Mouse (Mus musculus) intestine, embryonic 15.5 days (tissue): Measurements from ENCODE around the gene Etv3. TPM values are rescaled to one million over a fixed set of nuclear protein-coding genes. Genes with fewer than 3 reads are reported as not detected.
"Not testable (repeated sequence)": the region's sequence is repeated elsewhere in the genome, so short reads cannot be mapped to it uniquely, and the experiment has no call there.

ENCODE experiments used
- ATAC-seq: fragments of 200-750 bp; cut with Nextera tagmentation; 2 replicates; pipeline ENCODE4 v1.8.0; 2017; ENCODE audit warnings: moderate TSS enrichment, moderate library complexity
- H3K27ac ChIP-seq: fragments of 300-500 bp; sonication (generic); 2 replicates; pipeline ENCODE4 v1.5.1; 2015; ENCODE audit warnings: mild to moderate bottlenecking, inconsistent platforms
- H3K27me3 ChIP-seq: fragments of 300-500 bp; sonication (generic); replicated peaks from 2 replicates; pipeline ENCODE4 v1.6.1; 2015; ENCODE audit warnings: inconsistent platforms
- H3K36me3 ChIP-seq: fragments of 300-500 bp; sonication (generic); 2 replicates; pipeline ENCODE4 v1.6.1; 2015; ENCODE audit warnings: inconsistent platforms
- H3K4me1 ChIP-seq: fragments of 300-500 bp; sonication (generic); replicated peaks from 2 replicates; pipeline ENCODE4 v1.6.1; 2015; ENCODE audit warnings: inconsistent platforms
- H3K4me2 ChIP-seq: fragments of 300-500 bp; sonication (generic); replicated peaks from 2 replicates; pipeline ENCODE4 v1.6.1; 2015; ENCODE audit warnings: mild to moderate bottlenecking, inconsistent platforms
- H3K4me3 ChIP-seq: fragments of 300-500 bp; sonication (generic); replicated peaks from 2 replicates; pipeline ENCODE4 v1.5.1; 2015; ENCODE audit warnings: inconsistent platforms
- H3K9ac ChIP-seq: fragments of 300-500 bp; sonication (generic); 2 replicates; pipeline ENCODE4 v1.6.1; 2015; ENCODE audit warnings: inconsistent platforms
- H3K9me3 ChIP-seq: fragments of 300-500 bp; sonication (generic); 2 replicates; pipeline ENCODE4 v1.6.1; 2016; ENCODE audit warnings: inconsistent platforms
- WGBS: fragments of 180-500 bp; shearing (Covaris S2); methylation state at CpG from one replicate; pipeline ENCODE4 v1.1.7; 2015; 5-methylcytosine and 5-hydroxymethylcytosine counted together
- polyA plus RNA-seq: library from polyadenylated mRNA; unstranded; fragments of >200 nt; fragmentation: Nextera tagmentation; extraction: Ambion mirVana; gene quantifications from 2 replicates; pipeline ENCODE4 v1.2.1, GENCODE M21; 2015

The Etv3 gene
- polyA plus RNA-seq, result 12.5 and 13.1 TPM in 2 replicates

GRCm38 (mm10) chr3:87525043-87525836, at the start of gene Etv3:
Gene Etv3, plus strand, starts transcription at chr3:87525407.
- H3K4me2 ChIP-seq, result peak within 1 kb of the TSS; percentile 85
- peak within 1 kb of the TSS; percentile 99 for H3K9ac ChIP-seq
- peaks cover 12% of the 10 kb centered on the region; the same call in 1 of the 2 replicates for H3K36me3 ChIP-seq
- H3K27ac ChIP-seq, result peak within 1 kb of the TSS; percentile 89
- H3K9me3 ChIP-seq, result no peaks in the 10 kb centered on the region
- H3K27me3 ChIP-seq, result no peaks in the 10 kb centered on the region
- H3K4me3 ChIP-seq, result peak within 1 kb of the TSS; percentile 97
- 6% methylated on average over 49 of the region's 64 CpGs for WGBS
- ATAC-seq, result peak; percentile 98
- peaks cover 15% of the 10 kb centered on the region; the same call in 1 of the 2 replicates for H3K4me1 ChIP-seq

GRCm38 (mm10) chr3:87477948-87478347, 47.3 kb upstream of the Etv3 start:
- H3K4me2 ChIP-seq, H3K9ac ChIP-seq, H3K9me3 ChIP-seq, H3K36me3 ChIP-seq, H3K4me3 ChIP-seq, H3K27me3 ChIP-seq, H3K4me1 ChIP-seq, ATAC-seq, H3K27ac ChIP-seq: not testable (repeated sequence)
- WGBS, result 87% methylated on average over 3 of the region's 3 CpGs

GRCm38 (mm10) chr3:87478596-87478995, 46.6 kb upstream of the Etv3 start:
- 86% methylated on average over 6 of the region's 6 CpGs for WGBS
- not testable (repeated sequence) for H3K4me3 ChIP-seq, H3K9ac ChIP-seq, H3K4me2 ChIP-seq, H3K4me1 ChIP-seq, H3K36me3 ChIP-seq, ATAC-seq, H3K27ac ChIP-seq, H3K9me3 ChIP-seq, H3K27me3 ChIP-seq

DNA sequence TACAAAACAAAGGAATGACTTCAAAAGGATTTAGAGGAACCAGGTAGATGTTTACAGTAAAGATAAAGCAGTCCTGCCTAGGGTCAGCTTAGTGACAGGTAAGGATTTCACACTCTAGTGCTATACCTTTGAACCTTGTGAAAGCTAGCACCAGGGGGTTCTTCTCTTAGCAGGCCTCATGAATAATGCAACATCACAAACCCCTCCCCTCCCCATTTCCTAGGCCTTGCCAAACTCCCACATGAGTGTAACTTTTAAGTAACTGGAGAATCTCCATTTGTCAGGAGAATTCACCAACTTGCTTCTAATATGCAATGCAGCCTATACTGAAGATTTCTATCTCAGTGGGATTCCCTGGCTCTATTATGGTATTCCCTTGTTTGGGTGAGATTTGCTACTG, 46.0 kb upstream of the Etv3 start:
- H3K27me3 ChIP-seq, ATAC-seq, H3K9ac ChIP-seq, H3K4me2 ChIP-seq, H3K27ac ChIP-seq, H3K4me3 ChIP-seq, H3K4me1 ChIP-seq, H3K9me3 ChIP-seq, H3K36me3 ChIP-seq: not testable (repeated sequence)

GRCm38 (mm10) chr3:87487392-87487791, 37.8 kb upstream of the Etv3 start:
- Histone ChIP-seq H3K27ac (no peak overlapping the region), H3K9me3 (no peaks in the 10 kb centered on the region), H3K4me1 (no peaks in the 10 kb centered on the region), H3K4me3 (no peak overlapping the region), H3K4me2 (no peak overlapping the region), H3K9ac (no peak overlapping the region), H3K27me3 (no peaks in the 10 kb centered on the region), H3K36me3 (no peaks in the 10 kb centered on the region)
- WGBS, result 85% methylated on average over 4 of the region's 4 CpGs
- ATAC-seq, result no peak

GRCm38 (mm10) chr3:87487911-87488310, 37.3 kb upstream of the Etv3 start:
- Histone ChIP-seq H3K4me2 (no peak overlapping the region), H3K36me3 (no peaks in the 10 kb centered on the region), H3K27me3 (no peaks in the 10 kb centered on the region), H3K4me1 (no peaks in the 10 kb centered on the region), H3K9ac (no peak overlapping the region), H3K27ac (no peak overlapping the region), H3K4me3 (no peak overlapping the region), H3K9me3 (no peaks in the 10 kb centered on the region)
- WGBS, result 66% methylated on average over 2 of the region's 2 CpGs
- no peak for ATAC-seq

- WGBS, result 83% methylated on average over 9 of the region's 9 CpGs
Observed at GRCm38 (mm10) chr3:87498266-87498665, 26.9 kb upstream of the Etv3 start.

GRCm38 (mm10) chr3:87499072-87499471, 26.1 kb upstream of the Etv3 start:
- ATAC-seq, result peak; percentile 59

More at GRCm38 (mm10) chr3:87498266-87498665, 26.9 kb upstream of the Etv3 start:
- no peaks in the 10 kb centered on the region for H3K4me1 ChIP-seq
- no peaks in the 10 kb centered on the region for H3K9me3 ChIP-seq
- ATAC-seq, result no peak
- no peak overlapping the region for H3K9ac ChIP-seq
- H3K27me3 ChIP-seq, result no peaks in the 10 kb centered on the region
- H3K4me3 ChIP-seq, result no peak overlapping the region
- H3K27ac ChIP-seq, result no peak overlapping the region
- H3K4me2 ChIP-seq, result no peak overlapping the region
- H3K36me3 ChIP-seq, result no peaks in the 10 kb centered on the region

GRCm38 (mm10) chr3:87500088-87501055, 24.8 kb upstream of the Etv3 start:
- Histone ChIP-seq H3K4me3 (no peak overlapping the region), H3K9ac (no peak overlapping the region), H3K9me3 (no peaks in the 10 kb centered on the region), H3K36me3 (no peaks in the 10 kb centered on the region), H3K27me3 (no peaks in the 10 kb centered on the region), H3K27ac (no peak overlapping the region), H3K4me1 (no peaks in the 10 kb centered on the region), H3K4me2 (no peak overlapping the region)
- ATAC-seq, result no peak
- 76% methylated on average over 24 of the region's 24 CpGs for WGBS

More at GRCm38 (mm10) chr3:87499072-87499471, 26.1 kb upstream of the Etv3 start:
- no peaks in the 10 kb centered on the region for H3K9me3 ChIP-seq
- H3K4me2 ChIP-seq, result no peak overlapping the region
- no peak overlapping the region for H3K4me3 ChIP-seq
- no peaks in the 10 kb centered on the region for H3K27me3 ChIP-seq
- WGBS, result 14% methylated on average over 3 of the region's 3 CpGs
- no peak overlapping the region for H3K9ac ChIP-seq
- H3K27ac ChIP-seq, result no peak overlapping the region
- H3K4me1 ChIP-seq, result no peaks in the 10 kb centered on the region
- no peaks in the 10 kb centered on the region for H3K36me3 ChIP-seq

DNA sequence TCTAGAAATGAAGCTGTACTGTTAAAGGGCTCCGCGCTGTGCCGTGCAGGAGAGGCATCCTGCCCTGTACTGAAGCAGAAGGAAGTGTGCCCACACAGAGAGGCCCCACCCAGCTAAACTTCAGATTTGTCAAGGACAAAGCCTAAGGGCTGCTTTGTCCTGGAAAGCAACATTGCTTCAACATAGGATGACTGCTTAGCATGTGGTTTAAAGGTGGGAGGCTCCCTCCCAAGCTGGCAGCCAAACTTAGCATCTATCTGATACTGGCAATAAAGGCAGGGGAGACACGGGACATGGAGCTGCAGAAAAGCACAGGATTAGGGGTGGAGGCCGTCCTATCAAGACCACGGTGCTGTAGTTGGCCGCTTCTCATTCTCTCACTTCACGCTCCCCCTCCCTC, 24.1 kb upstream of the Etv3 start:
- Histone ChIP-seq H3K4me3 (no peak overlapping the region), H3K9ac (no peak overlapping the region), H3K27me3 (no peaks in the 10 kb centered on the region), H3K36me3 (no peaks in the 10 kb centered on the region), H3K27ac (no peak overlapping the region), H3K4me2 (no peak overlapping the region), H3K4me1 (no peaks in the 10 kb centered on the region), H3K9me3 (no peaks in the 10 kb centered on the region)
- no peak for ATAC-seq
- 45% methylated on average over 8 of the region's 8 CpGs for WGBS

GRCm38 (mm10) chr3:87502771-87503170, 22.4 kb upstream of the Etv3 start:
- Histone ChIP-seq H3K36me3 (no peaks in the 10 kb centered on the region), H3K4me1 (no peaks in the 10 kb centered on the region), H3K4me2 (no peak overlapping the region), H3K9ac (no peak overlapping the region), H3K27ac (no peak overlapping the region), H3K9me3 (no peaks in the 10 kb centered on the region), H3K27me3 (no peaks in the 10 kb centered on the region), H3K4me3 (no peak overlapping the region)
- no peak for ATAC-seq
- 92% methylated on average over 6 of the region's 6 CpGs for WGBS

DNA sequence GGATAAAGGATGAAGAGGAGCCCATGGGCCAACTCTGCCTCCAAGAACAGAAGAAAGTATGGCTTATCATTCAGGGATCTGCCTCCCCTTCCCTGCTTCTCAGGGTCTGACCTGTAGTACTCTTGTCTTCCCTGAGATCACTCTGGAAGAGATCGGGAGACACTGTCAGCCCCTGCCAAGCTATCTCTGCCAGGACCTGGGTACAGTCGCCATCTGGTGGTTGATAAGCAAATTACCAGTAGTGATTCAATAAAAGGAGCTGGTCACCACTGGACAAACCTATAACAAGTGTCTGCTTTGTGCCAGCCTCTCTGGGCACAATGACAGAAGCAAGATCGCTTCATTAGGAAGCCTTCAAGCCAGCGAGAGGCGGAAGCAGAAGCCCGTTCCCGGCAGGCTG, 20.9 kb upstream of the Etv3 start:
- Histone ChIP-seq H3K9me3 (no peaks in the 10 kb centered on the region), H3K4me1 (peaks cover 10% of the 10 kb centered on the region; the same call in 1 of the 2 replicates), H3K4me2 (no peak overlapping the region), H3K36me3 (no peaks in the 10 kb centered on the region), H3K9ac (no peak overlapping the region), H3K27ac (no peak overlapping the region), H3K27me3 (no peaks in the 10 kb centered on the region), H3K4me3 (no peak overlapping the region)
- WGBS, result 28% methylated on average over 7 of the region's 7 CpGs
- no peak for ATAC-seq
